Mouse (Mus musculus) thymus, postnatal 10 days (tissue): ENCODE data around the gene Ryr3.

Experiments
- DNase-seq, 2 experiments: peaks; one replicate each; pipeline ENCODE4 v3.0.0; 2021; ENCODE audit warnings: low spot score in 2 of 2

Gene Ryr3

DNA sequence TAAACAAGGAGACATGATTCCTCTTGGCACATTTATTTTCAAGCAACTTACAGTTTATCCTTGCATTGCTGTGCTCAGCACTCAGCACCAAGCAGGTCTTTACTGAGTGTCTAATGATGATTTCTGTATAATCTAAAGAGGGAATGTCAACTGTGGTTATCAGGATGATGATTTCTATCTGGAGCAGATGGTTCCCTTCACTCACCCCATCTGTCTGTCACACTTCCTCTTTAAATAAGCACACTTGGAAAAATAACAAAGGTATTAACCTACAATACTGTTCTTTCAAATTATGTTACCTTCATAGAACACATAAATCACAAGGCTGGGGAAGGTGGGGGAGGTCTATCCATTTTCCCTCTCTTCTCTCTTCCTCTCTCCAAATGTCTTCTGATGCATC lies 304.3 kb downstream of the Ryr3 start:
- DNase-seq, result no peak

GRCm38 (mm10) chr2:112910579-112910978 lies 306.3 kb downstream of the Ryr3 start:
- DNase-seq, result no peak

DNA sequence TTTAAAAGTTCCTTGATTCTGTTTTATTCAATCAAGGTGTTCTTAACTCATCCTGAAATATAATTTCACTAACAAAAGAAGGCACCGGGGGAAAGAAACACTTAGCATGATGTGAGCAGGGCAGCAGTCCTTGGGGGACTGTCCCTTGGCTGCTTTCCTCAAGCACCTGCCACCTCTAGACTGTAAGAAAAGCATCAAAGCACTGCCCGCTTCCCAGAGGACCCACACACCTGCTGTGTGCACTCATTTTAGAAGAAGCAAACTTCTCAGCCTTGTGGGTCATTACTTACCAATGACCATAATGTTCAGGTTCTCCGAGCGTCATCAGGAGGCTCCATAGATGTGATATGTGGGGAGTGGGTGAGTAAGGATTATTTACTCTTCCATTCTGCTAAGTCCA lies 307.8 kb downstream of the Ryr3 start:
- DNase-seq, result no peak

DNA sequence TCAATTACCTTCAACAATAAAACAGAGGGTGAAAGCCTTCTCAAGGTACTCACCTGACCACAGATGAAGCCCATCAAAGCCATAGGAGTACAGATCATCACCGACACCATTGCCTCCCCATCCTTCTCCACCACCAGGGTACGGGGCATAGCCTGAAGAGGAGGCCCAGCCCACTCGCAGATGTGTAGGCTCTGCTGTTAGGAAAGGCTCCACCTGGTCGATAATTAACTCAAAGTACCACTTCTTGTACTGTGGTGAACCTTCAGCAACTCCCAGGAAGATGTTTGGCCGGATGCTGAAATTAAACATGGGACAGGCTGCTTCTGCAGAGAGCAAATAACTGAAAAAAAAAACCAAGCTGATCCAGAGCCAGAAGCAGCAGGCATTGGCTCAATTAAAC lies 316.1 kb downstream of the Ryr3 start:
- DNase-seq, result no peak

DNA sequence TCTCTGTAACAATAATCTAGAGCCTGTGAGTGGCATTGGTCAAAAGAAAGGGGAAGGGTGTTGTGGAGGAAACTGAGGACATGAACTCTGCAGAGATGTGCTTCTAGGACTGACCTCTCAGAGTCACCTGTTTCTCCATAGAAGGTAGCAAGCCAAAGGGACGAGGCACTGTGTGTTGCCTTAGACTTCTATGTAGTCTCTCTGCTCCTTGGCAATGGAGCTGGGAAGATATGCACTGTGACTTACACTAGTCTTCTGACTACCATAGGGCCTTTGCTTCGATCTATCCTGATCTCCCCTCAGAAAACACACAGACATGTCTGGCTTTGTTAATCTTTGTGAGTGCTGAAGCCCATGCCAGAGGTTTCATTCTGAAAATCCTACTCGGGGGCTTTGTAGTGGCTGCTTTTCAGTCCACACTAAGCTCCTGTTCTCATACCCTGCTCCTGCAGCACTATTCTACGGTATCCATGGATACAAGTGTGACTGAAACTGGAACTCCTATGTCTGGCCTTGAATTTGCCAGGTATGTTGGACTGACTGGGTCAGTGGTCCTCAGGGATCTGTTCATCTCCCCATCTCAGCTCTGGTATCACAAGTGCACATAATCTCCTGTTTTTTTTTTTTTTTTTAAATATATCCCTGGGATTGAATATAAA lies 332.3 kb downstream of the Ryr3 start:
- DNase-seq, result no peak

- DNase-seq, result no peak
These were observed 335.1 kb downstream of the Ryr3 start for GRCm38 (mm10) chr2:112881805-112882204.

DNA sequence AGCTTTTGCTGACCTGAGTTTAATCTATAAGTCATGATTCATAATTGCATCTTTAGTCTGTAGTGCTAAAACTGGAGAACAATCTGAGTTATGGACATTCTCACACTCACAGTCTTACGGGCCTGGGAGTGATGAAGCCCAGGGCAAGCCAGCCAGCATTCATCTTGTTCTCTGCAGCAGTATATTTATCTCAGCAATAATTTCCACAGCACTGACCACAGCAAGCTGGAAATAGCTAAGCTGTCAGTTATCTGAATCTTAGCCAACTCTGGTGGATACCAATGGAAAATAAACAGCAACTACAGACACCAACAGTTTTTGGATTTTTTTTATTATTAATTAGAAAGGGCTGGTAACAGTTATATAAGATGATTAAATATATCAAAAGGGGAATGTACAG lies 335.5 kb downstream of the Ryr3 start:
- no peak for DNase-seq

DNA sequence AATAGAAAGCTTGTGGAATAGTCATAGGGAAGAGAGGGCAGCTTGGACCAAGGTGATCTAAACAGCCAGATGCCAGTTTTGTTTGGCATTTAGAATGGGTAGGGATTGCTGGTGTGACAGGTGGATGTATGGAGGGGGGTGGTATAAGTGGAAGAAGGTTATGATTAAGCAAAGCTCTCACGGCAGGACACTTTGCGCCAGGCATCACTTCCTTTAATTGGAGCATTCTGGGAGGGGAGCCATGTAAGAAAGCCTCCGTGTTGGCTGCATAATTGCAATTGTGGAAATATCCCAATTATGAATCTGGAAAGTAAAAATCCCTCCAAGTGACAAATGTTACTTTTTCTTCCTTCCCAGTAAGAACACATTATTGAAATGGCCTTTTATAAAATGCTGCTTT lies 339.5 kb downstream of the Ryr3 start:
- no peak for DNase-seq

DNA sequence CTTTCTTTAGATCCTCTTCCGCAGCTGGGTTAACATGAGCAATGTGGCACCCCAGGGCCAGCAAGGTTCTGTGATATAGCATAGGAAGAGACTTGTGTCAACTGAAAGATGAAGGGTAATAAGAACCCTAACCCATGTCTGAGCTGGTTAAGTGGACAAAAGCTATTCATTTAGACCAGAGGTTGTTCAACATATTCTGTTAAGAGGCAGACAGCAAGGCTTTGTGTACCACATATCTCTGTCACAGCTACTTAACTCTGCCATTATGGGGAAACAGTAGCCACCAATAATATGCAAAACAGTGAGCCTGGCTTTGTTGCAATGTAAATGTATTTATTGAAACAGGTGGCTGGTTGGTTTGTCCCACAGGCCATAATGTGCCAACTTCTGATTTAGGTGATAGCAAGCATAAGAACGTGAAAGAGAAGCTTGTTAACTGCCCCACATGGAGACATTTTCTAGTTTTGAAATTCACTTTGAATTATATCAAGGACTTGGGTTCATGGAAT lies 350.8 kb downstream of the Ryr3 start:
- DNase-seq, result no peak

DNA sequence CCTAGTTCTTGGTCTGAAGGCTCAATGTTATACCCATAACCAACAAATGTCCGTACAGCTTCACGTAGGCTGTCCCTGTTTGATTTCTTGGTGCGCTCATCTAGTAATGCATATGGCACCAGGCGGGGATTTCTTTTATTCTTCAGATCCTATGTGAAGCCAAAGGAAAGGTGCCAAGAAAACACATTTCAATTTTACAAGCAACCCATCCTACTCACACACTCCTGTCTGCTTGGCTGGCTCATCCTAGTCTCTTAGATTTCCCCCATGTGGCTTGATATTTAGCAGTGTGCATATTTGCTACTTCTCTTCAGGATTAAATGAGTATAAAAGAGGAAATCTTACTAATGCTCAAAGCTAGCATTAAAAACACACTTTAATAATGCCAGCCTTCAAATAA lies 355.1 kb downstream of the Ryr3 start:
- DNase-seq, result no peak

GRCm38 (mm10) chr2:112845583-112846512 lies 371.0 kb downstream of the Ryr3 start:
- DNase-seq, result no peak

DNA sequence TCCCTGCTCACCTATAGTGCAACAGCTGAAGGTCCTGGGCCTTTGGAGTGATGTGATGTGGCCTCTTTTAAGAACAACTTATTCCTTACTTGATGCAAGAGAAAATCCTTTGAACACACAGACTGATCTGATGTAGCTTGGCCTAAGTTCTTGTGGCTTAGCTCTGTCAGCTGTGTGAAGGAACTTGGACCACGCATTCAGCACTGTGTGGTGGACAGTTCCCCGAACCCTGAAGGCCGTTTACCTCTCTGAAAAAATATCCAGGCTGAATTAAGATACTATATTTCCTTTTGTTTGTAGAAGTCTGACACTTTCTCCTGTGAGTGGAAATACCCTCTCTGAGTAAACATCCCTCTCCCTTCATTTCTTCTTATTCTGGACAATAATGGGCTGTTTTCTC lies 374.0 kb downstream of the Ryr3 start:
- DNase-seq, result no peak

GRCm38 (mm10) chr2:112831423-112832305 lies 385.2 kb downstream of the Ryr3 start:
- DNase-seq, result no peak

DNA sequence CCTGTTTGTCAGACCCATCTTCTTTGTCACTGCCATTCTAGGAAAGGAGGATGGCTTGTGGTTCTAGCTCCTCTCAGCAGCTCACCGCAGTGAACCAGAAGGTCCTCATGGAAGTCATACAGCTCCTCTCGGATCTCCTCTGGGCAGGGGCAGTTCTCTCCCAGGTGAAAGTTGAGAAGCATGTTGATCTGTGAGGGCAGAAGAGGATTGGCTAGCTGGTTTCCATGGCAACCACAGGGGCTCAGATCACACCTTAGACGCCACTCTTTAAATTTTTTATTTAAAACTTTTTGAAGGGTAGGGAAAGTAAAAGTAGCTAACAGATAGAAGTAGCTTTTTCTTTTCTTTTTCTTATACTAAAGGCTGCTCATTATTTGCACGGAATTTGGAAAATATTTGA lies 390.3 kb downstream of the Ryr3 start:
- no peak for DNase-seq

GRCm38 (mm10) chr2:112822721-112823120 lies 394.2 kb downstream of the Ryr3 start:
- no peak for DNase-seq

DNA sequence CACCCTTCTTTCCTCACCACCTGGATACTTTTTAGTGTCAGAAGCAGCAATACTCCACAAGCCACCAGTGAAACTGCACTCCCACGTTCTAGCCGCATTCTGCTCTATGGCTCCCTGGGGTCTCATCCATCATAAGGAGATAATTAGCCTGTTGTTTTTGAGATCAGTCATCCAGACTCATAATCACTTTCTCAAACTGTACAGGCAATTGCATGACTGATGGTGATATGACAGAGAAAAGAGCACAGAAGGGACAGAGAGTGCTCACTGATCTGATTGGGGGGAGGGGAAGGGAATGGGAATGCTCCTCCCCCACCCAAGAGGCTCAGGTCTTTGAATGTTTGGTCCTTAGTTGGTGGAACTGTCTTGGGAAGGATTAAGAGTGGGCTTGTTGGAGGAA lies 397.8 kb downstream of the Ryr3 start:
- no peak for DNase-seq

DNA sequence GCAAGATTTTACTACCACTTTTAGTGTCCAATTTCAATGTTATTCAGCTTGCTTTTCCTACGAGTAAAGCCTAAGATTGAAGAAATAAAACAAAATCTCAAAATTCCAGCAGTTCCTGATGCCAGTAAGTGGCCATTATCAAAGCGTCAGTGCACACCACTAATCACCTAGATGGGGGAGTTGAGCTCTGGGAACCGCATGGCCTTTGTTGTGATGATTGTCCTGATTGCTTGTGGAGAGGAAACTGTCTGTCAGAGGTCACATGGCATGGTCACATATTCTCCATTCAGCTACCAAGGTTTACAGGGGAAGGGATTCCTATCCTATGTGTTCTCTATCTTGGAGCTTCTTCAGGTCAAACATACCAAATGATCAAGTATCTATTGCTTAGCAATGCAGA lies 399.9 kb downstream of the Ryr3 start:
- DNase-seq, result no peak

GRCm38 (mm10) chr2:112815960-112816359 lies 400.9 kb downstream of the Ryr3 start:
- no peak for DNase-seq

DNA sequence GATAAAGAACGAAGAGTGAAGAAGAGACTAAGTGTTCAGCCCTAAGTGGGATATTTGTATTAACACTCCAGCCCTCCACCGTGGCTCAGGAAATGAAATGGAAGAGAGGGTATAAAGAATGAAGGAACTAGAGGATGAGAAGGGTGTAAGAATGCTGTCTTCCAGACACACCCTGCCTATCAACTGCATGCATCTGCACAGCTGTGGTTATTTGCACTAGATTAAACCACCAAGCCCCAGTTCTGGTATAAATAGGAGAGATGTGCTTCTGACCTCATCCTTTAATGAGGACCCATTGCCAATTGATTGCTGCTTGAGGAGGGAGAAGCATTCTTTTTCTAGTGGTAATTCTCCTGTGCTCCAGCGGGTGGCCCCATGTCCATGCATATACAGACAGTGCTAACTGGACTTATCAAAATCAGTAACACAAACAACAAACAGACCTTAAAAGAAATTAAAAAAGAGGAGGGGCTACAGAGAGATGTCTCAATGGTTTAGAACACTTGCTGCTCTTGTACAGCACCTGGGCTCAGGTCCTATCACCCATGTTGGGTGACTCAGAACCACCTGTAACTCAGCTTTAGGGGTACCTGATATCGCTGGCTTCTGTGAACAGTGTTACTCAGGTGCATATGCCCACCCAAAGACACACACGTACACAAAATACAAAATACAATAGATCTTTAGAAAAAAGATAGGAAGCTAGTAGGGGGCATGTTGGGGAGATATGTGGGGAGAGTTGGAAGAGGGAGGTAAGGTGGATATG lies 404.1 kb downstream of the Ryr3 start:
- DNase-seq, result no peak

DNA sequence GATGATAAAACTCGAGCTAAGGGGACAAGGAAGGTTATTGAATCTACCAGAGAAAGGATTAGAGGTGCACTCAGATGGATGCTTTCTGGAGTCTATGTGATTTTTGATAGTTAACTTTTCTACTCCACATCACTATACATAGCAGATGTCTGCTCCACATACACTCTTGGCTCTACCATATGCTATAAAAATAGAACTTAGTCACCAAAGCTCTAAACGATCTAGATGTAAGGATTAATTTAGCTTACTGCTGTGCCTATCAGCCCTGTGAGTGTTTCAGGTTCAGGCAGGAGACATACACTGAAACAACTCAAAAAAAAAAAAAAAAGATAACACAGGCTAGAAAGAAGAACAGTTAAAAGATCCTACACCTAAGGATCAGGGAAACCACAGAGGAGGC lies 410.9 kb downstream of the Ryr3 start:
- no peak for DNase-seq

- DNase-seq, result peak in 1 of 2 experiments; percentile 21
These were observed 416.9 kb downstream of the Ryr3 start for GRCm38 (mm10) chr2:112799995-112800353.
